Mouse (Mus musculus): Measurements from ENCODE around the gene Sgcg. TPM values are rescaled to one million over a fixed set of nuclear protein-coding genes. Genes with fewer than 3 reads are reported as not detected.

Sgcg gene
- polyA plus RNA-seq, 1 experiment: 0.67 TPM

DNA sequence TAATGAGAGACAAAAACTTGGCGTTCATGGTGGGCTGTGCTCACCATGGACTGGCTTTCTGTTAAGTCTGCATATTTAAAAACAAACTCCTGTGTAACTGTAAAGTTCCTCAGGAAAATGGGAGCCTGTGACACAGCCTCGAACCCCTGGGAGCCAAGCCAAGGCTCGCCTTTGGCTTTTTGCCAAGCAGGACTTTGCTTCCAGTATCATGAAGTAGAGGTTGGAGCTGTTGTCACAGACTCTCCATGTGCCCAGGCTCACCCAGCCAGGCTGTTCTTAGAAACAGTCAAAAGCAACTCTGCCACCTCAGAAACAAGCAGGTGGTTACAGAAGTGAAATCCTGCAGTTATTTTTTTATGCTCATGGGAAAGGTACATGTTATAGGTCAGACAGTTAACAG is 32.4 kb upstream of the Sgcg start:
- H3K27ac ChIP-seq (ENCODE audit: control insufficient read depth, insufficient read depth, low read depth, low read length): no peak overlapping the region
- H3K4me3 ChIP-seq (ENCODE audit: control insufficient read depth, low read depth, low read length): no peak overlapping the region
- no peaks in the 10 kb centered on the region for H3K36me3 ChIP-seq (ENCODE audit: control insufficient read depth, insufficient read depth, low read length)
- H3K27me3 ChIP-seq (ENCODE audit: control insufficient read depth, insufficient read depth, low read length): no peaks in the 10 kb centered on the region
- TF ChIP-seq POLR2A (IDR thresholded peaks at IDR 0.05; ENCODE audit: control insufficient read depth, low read depth, low read length) (no peak), CTCF (IDR thresholded peaks at IDR 0.05; ENCODE audit: control insufficient read depth, insufficient read depth, insufficient replicate concordance, low read depth, low read length) (no peak)
- peaks cover 11% of the 10 kb centered on the region for H3K4me1 ChIP-seq (ENCODE audit: control insufficient read depth, insufficient read depth, low read length)

DNA sequence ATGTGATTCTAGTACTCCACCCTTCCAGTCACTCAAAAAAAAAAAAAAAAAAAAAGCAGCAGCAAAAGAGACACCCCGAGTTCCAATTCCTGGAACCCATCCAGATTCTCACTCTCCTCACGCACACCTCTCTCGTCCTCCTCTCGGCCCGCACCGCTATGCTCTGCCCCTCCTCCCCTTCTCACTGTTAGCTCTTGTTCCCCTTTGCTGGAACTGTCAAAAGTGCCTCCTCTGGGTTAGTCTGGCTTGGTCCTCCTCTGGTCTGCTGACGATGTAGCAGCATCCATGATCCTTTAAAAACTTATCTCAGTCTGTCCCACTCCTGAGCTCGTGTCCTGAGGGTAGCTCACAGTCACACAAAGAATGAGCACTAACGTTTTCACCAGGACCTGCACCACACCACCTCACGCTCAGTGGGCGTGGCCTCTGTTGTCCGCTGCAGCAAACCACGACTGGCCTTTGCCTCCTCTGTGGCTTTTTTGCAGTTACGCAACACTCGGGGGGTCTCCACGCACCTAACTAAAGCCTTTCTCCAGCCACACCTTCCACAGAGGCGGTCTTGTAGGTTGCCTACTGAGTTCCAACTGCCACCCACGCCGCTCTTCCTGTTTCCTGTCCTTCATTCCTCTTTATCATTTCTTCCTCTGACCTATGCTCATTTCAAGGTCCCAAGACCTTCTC is 30.5 kb upstream of the Sgcg start:
- TF ChIP-seq POLR2A (IDR thresholded peaks at IDR 0.05; ENCODE audit: control insufficient read depth, low read depth, low read length) (no peak), CTCF (IDR thresholded peaks at IDR 0.05; ENCODE audit: control insufficient read depth, insufficient read depth, insufficient replicate concordance, low read depth, low read length) (no peak)
- no peaks in the 10 kb centered on the region for H3K27me3 ChIP-seq (ENCODE audit: control insufficient read depth, insufficient read depth, low read length)
- H3K27ac ChIP-seq (ENCODE audit: control insufficient read depth, insufficient read depth, low read depth, low read length): no peak overlapping the region
- H3K36me3 ChIP-seq (ENCODE audit: control insufficient read depth, insufficient read depth, low read length): no peaks in the 10 kb centered on the region
- H3K4me3 ChIP-seq (ENCODE audit: control insufficient read depth, low read depth, low read length): peak overlapping the region; percentile 19
- H3K4me1 ChIP-seq (ENCODE audit: control insufficient read depth, insufficient read depth, low read length): peaks cover 5% of the 10 kb centered on the region

DNA sequence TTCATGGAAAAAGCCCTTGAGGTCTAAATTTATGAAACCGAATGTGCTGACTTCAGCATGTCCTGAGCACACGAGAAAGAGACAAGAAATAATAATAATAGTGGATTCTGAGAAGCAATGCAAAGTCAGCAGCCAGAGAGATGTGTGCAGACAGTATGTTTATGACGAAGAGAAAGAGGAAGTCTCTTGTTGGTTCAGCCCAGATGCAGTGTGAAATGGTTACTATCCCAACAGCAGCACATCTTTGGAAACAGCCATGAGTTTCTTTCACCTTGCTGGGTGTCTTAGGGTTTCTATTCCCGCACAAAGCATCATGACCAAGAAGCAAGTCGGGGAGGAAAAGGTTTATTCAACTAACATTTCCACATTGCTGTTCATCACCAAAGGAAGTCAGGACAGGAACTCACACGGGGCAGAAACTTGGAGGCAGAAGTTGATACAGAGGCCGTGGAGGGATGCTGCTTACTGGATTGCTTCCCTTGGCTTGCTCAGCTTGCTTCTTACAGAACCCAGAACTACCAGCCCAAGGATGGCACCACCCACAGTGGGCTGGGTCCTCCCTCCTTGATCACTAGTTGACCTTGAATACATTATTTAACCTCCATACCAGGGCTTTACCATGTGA is 20.5 kb upstream of the Sgcg start:
- TF ChIP-seq POLR2A (IDR thresholded peaks at IDR 0.05; ENCODE audit: control insufficient read depth, low read depth, low read length) (no peak), CTCF (IDR thresholded peaks at IDR 0.05; ENCODE audit: control insufficient read depth, insufficient read depth, insufficient replicate concordance, low read depth, low read length) (no peak)
- Histone ChIP-seq H3K4me1 (ENCODE audit: control insufficient read depth, insufficient read depth, low read length) (no peaks in the 10 kb centered on the region; the same call in 1 of the 2 replicates), H3K27ac (ENCODE audit: control insufficient read depth, insufficient read depth, low read depth, low read length) (no peak overlapping the region), H3K27me3 (ENCODE audit: control insufficient read depth, insufficient read depth, low read length) (no peaks in the 10 kb centered on the region; the same call in 1 of the 2 replicates), H3K4me3 (ENCODE audit: control insufficient read depth, low read depth, low read length) (no peak overlapping the region), H3K36me3 (ENCODE audit: control insufficient read depth, insufficient read depth, low read length) (no peaks in the 10 kb centered on the region)

DNA sequence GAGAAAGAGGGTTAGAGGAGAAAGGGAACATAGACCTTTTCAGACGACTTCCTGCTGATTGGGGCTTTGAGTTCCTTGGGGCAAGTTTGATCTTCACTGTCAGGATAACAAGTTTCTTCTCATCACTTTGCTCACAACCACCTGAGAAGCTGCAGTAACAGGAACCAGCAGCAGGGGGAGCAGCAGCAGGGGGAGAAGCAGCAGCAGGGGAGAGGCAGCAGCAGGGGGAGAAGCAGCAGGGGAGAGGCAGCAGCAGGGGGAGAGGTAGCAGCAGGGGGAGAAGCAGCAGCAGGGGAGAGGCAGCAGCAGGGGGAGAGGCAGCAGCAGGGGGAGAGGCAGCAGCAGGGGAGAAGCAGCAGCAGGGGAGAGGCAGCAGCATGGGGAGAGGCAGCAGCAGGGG is 19.0 kb upstream of the Sgcg start:
- Histone ChIP-seq H3K36me3 (ENCODE audit: control insufficient read depth, insufficient read depth, low read length) (no peaks in the 10 kb centered on the region), H3K27me3 (ENCODE audit: control insufficient read depth, insufficient read depth, low read length) (no peaks in the 10 kb centered on the region; the same call in 1 of the 2 replicates), H3K4me1 (ENCODE audit: control insufficient read depth, insufficient read depth, low read length) (no peaks in the 10 kb centered on the region; the same call in 1 of the 2 replicates), H3K27ac (ENCODE audit: control insufficient read depth, insufficient read depth, low read depth, low read length) (no peak overlapping the region), H3K4me3 (ENCODE audit: control insufficient read depth, low read depth, low read length) (no peak overlapping the region)
- TF ChIP-seq POLR2A (IDR thresholded peaks at IDR 0.05; ENCODE audit: control insufficient read depth, low read depth, low read length) (no peak), CTCF (IDR thresholded peaks at IDR 0.05; ENCODE audit: control insufficient read depth, insufficient read depth, insufficient replicate concordance, low read depth, low read length) (peak; percentile 39; the same call in 1 of the 2 replicates)

DNA sequence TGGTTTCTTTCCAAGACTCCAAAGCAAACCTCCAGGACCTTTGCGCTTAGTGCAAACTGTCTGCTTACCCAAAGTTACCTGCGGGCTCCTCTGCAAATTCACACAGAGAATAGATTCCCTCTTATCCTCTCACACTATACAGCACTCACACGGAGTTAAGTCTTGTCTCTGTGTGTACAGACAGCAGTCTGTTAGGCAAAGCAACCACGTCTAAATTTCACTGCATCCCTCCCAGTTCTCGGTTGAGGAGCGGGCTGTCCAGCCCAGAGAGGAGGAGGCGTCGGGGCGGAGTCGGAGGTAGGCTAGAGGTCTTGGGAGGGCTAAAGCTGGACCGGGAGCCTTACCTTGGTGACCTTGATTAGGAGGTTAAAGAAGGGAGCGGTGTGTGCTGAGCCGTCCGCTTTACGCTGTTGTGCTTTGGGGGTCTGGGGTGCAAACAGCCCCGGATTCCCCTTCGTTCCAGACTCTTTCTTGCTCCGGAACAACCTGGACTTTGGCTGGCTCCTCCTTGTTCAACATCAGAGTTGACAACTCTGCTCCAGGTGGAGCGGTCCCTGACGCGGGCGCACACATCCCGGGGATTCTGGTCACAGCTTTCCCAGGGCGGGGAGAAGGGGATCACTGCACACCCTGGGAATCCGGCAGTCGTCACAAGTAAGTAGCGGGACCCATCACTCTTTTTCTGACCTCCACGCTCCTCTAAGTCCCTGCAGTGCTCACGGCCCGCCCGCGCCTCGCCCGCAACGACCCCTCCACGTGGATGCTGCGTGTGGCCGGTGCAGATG is 16.3 kb upstream of the Sgcg start:
- Histone ChIP-seq H3K27ac (ENCODE audit: control insufficient read depth, insufficient read depth, low read depth, low read length) (no peak overlapping the region), H3K36me3 (ENCODE audit: control insufficient read depth, insufficient read depth, low read length) (no peaks in the 10 kb centered on the region), H3K4me3 (ENCODE audit: control insufficient read depth, low read depth, low read length) (no peak overlapping the region), H3K27me3 (ENCODE audit: control insufficient read depth, insufficient read depth, low read length) (no peaks in the 10 kb centered on the region; the same call in 1 of the 2 replicates), H3K4me1 (ENCODE audit: control insufficient read depth, insufficient read depth, low read length) (no peaks in the 10 kb centered on the region; the same call in 1 of the 2 replicates)
- TF ChIP-seq POLR2A (IDR thresholded peaks at IDR 0.05; ENCODE audit: control insufficient read depth, low read depth, low read length): no peak

DNA sequence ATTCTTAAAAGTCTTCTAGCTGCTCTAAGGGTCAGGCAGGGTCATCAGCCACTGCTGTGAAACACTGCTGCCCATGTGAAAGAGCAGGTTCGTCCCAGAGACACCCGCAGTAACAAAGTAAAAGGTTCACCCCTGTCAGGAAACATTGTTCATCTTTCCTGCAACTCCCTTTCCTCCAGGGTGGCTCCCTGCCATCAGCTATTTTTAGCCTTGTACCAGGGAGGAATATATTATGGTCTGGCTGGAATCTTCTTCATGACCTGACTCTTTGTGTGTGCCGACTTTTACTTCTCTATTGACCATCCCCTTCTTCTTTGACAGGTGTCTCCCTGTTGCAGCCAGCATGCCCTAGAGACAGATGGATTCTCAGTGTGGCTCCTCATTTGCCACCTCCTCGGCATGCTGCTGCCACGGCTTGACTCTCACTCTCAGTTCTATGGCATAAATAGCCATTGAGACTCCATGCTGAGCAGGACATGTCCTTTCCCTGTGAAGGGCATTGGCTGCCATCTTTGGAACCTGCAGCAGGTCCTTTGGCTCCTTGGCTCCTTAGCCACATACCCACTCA is 9.7 kb upstream of the Sgcg start:
- H3K27ac ChIP-seq (ENCODE audit: control insufficient read depth, insufficient read depth, low read depth, low read length): no peak overlapping the region
- no peak for TF ChIP-seq CTCF (IDR thresholded peaks at IDR 0.05; ENCODE audit: control insufficient read depth, insufficient read depth, insufficient replicate concordance, low read depth, low read length)
- TF ChIP-seq POLR2A (IDR thresholded peaks at IDR 0.05; ENCODE audit: control insufficient read depth, low read depth, low read length): no peak
- no peaks in the 10 kb centered on the region for H3K36me3 ChIP-seq (ENCODE audit: control insufficient read depth, insufficient read depth, low read length)

DNA sequence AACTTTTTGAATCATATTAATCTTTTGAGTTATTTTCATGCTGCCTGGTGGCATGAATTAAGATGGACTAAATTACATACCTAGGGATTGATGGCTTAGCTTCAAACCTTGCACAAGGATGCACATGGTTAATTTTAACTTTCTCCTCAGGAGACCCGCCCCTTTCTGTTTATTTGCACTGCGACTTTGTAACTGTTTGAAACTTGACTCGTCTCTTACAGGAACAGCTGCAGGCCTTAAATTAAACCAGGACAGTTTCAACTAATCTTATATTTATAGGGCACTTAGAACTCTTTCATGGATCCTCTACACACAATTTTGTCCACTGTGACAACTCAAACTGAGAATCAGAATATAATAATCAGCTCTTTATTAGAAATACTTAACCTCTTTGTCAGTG is 794 bp upstream of the Sgcg start:
- Histone ChIP-seq H3K4me3 (ENCODE audit: control insufficient read depth, low read depth, low read length) (no peak overlapping the region), H3K4me1 (ENCODE audit: control insufficient read depth, insufficient read depth, low read length) (no peaks in the 10 kb centered on the region), H3K36me3 (ENCODE audit: control insufficient read depth, insufficient read depth, low read length) (no peaks in the 10 kb centered on the region), H3K27me3 (ENCODE audit: control insufficient read depth, insufficient read depth, low read length) (no peaks in the 10 kb centered on the region), H3K27ac (ENCODE audit: control insufficient read depth, insufficient read depth, low read depth, low read length) (no peak overlapping the region)
- TF ChIP-seq CTCF (IDR thresholded peaks at IDR 0.05; ENCODE audit: control insufficient read depth, insufficient read depth, insufficient replicate concordance, low read depth, low read length): no peak
- TF ChIP-seq POLR2A (IDR thresholded peaks at IDR 0.05; ENCODE audit: control insufficient read depth, low read depth, low read length): no peak

More for the DNA sequence above, 9.7 kb upstream of the Sgcg start:
- no peak overlapping the region for H3K4me3 ChIP-seq (ENCODE audit: control insufficient read depth, low read depth, low read length)
- H3K27me3 ChIP-seq (ENCODE audit: control insufficient read depth, insufficient read depth, low read length): no peaks in the 10 kb centered on the region
- H3K4me1 ChIP-seq (ENCODE audit: control insufficient read depth, insufficient read depth, low read length): no peaks in the 10 kb centered on the region

Data from testis, adult 2 months (tissue).